Mouse (Mus musculus) heart, adult 2 months (tissue): ENCODE measurements around the gene Olfr1425.
"Not testable (repeated sequence)": the region's sequence is repeated elsewhere in the genome, so short reads cannot be mapped to it uniquely, and the experiment has no call there.

Experiments
- CTCF ChIP-seq: fragments of 200-600 bp; IDR thresholded peaks from 2 replicates; pipeline ENCODE4 v1.8.1; 2022; ENCODE audit warnings: antibody characterized with exemption, mild to moderate bottlenecking, moderate library complexity
- EP300 ChIP-seq: fragments of 200-500 bp; IDR thresholded peaks from 2 replicates; pipeline ENCODE4 v1.6.1; 2011; ENCODE audit warnings: low read depth, low read length, control low read depth; ENCODE audit not compliant: insufficient read depth
- POLR2A ChIP-seq: fragments of 200-500 bp; IDR thresholded peaks from 2 replicates; pipeline ENCODE4 v1.6.1; 2011; ENCODE audit warnings: mild to moderate bottlenecking, low read depth, low read length, control low read depth; ENCODE audit not compliant: insufficient read depth

DNA sequence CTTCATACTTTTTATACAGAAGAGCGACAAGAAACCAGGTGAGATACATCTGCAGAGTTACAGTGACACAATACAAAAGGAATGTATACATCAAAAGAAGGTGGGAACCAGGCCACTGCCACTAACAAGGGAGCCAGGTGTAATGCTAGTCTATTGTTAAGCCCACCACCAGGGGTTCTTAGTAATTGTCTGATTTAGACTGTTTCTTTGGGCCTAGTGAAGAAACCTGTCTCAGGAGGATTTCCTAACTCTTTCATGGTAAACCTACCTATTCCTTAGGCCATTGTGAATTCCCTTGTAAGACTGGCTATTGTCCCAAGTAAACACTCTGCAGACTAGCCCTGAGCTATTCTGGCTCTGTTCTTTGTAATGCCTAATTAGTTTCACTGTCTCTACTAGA is 8.0 kb downstream of the Olfr1425 start:
- not testable (repeated sequence) for TF ChIP-seq CTCF, POLR2A, EP300
